11 mouse cellular contexts compared by ENCODE assay signal in the genomic region with DNA sequence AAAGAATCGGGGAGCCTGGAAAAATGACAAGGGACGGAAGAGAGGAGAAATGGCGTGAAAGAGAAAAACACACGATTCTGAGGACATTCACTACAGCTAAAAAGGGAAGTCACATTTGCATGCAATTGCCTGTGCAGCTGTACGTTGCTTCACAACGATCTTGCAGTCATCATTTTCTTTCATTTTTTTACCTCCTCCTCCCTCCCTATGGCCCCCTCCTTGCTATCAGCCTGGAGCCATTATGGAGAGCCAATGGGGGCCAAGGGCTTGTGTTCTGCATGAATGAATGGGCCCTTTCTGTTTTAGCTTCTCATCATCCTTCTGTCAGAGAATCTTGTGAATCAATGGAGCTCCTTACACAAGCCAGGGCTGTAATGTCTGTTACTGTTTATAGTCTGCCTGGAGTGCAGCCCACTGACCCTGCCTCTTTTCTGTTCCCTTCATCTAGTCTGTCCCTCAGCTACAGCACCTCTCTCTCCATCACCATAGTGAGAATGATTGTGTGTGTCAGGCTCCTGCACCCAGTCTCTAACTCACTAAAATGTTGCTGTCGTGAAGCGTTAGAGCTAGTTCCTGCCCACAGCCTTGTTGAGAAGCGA. TPM values are rescaled to one million over a fixed set of nuclear protein-coding genes. Genes with fewer than 3 reads are reported as not detected.
A peak's percentile ranks its signal among the peaks of the same experiment; 100 is the strongest.
DNase-seq lines count a peak whose midpoint lies in the region; ATAC-seq and TF ChIP-seq lines count a peak whose summit lies in the region.
"Had no signal": no experiment of that assay in that cellular context is flagged by ENCODE, and none has a peak within 500 bp of the region (broad histone marks: within the 10 kb centered on the region; RNA-seq: fewer than 3 reads in every experiment).

No protein-coding gene starts in this region.

- intact Hi-C loops in left cerebral cortex, postnatal 4 days (cut with DNase I), result no loop called here

- no peaks in the 10 kb centered on the region for H3K9me3 ChIP-seq in heart, postnatal 0 days (replicated peaks; ENCODE audit: control insufficient read depth, low read length)
- H3K9me3 ChIP-seq in stomach, embryonic 14.5 days (ENCODE audit: control insufficient read depth, low read depth, low read length), result no peaks in the 10 kb centered on the region
- H3K9me3 ChIP-seq in stomach, postnatal 0 days (ENCODE audit: control insufficient read depth, low read length), result no peaks in the 10 kb centered on the region
- H3K9me3 ChIP-seq in forebrain, postnatal 0 days (ENCODE audit: low read length), result no peaks in the 10 kb centered on the region
- H3K9me3 ChIP-seq in neural tube, embryonic 15.5 days (replicated peaks), result no peaks in the 10 kb centered on the region
- H3K9me3 ChIP-seq: liver, embryonic 12.5 days had no signal

- peaks cover 27% of the 10 kb centered on the region for H3K4me1 ChIP-seq in heart, postnatal 0 days (ENCODE audit: control insufficient read depth, insufficient read depth)
- peaks cover 44% of the 10 kb centered on the region for H3K4me1 ChIP-seq in stomach, embryonic 14.5 days (ENCODE audit: control insufficient read depth, insufficient read depth, low read length)
- H3K4me1 ChIP-seq in stomach, postnatal 0 days (replicated peaks; ENCODE audit: control insufficient read depth, insufficient read depth), result peaks cover 3% of the 10 kb centered on the region; the same call in 1 of the 2 replicates
- no peaks in the 10 kb centered on the region; the same call in 1 of the 2 replicates for H3K4me1 ChIP-seq in forebrain, postnatal 0 days (ENCODE audit: insufficient read depth)
- peaks cover 31% of the 10 kb centered on the region for H3K4me1 ChIP-seq in neural tube, embryonic 15.5 days

- ATAC-seq in heart, postnatal 0 days (ENCODE audit: insufficient read depth, low read depth), result no peak
- 0 out of 2 replicates have a peak, but pooled peaks have one; percentile 4 for ATAC-seq in stomach, embryonic 14.5 days (ENCODE audit: insufficient number of reproducible peaks, insufficient read depth, low FRiP score, low read depth)
- ATAC-seq in stomach, postnatal 0 days (ENCODE audit: low FRiP score, low TSS enrichment), result no peak
- peak; percentile 85 for ATAC-seq in forebrain, postnatal 0 days
- peak; percentile 22; the same call in 1 of the 2 replicates for ATAC-seq in neural tube, embryonic 15.5 days (ENCODE audit: low FRiP score)
- ATAC-seq: liver, embryonic 12.5 days had no signal

- no peaks in the 10 kb centered on the region for H3K36me3 ChIP-seq in heart, postnatal 0 days (replicated peaks; ENCODE audit: control insufficient read depth, insufficient read depth, low read length)
- no peaks in the 10 kb centered on the region for H3K36me3 ChIP-seq in stomach, embryonic 14.5 days (ENCODE audit: control insufficient read depth, insufficient read depth, low read length)
- H3K36me3 ChIP-seq in stomach, postnatal 0 days (ENCODE audit: control insufficient read depth, insufficient read depth, low read length), result no peaks in the 10 kb centered on the region
- no peaks in the 10 kb centered on the region for H3K36me3 ChIP-seq in forebrain, postnatal 0 days (ENCODE audit: insufficient read depth)
- H3K36me3 ChIP-seq in neural tube, embryonic 15.5 days, result no peaks in the 10 kb centered on the region
- H3K36me3 ChIP-seq: liver, embryonic 12.5 days had no signal

- 64% methylated on average over 9 of the region's 9 CpGs for WGBS in heart, postnatal 0 days
- WGBS in stomach, embryonic 14.5 days, result 55% methylated on average over 9 of the region's 9 CpGs
- 64% methylated on average over 9 of the region's 9 CpGs for WGBS in stomach, postnatal 0 days
- 45% methylated on average over 9 of the region's 9 CpGs for whole genome bisulfite sequencing in forebrain, postnatal 0 days
- 42% methylated on average over 9 of the region's 9 CpGs for WGBS in neural tube, embryonic 15.5 days

- no peak for DNase-seq in heart, postnatal 0 days (ENCODE audit: low spot score)
- DNase-seq in heart, adult 9 months (ENCODE audit: low spot score in 2 of 2), result no peak
- DNase-seq in stomach, postnatal 0 days (ENCODE audit: low spot score), result no peak
- DNase-seq in forebrain, postnatal 0 days, result peak; percentile 43
- no peak for DNase-seq in cerebellum, adult 11-12 months
- DNase-seq in left cerebral cortex, postnatal 4 days, result no peak
- DNase-seq: cerebellum, adult 11 months; heart, postnatal 4 days had no signal

- H3K27me3 ChIP-seq in heart, postnatal 0 days (ENCODE audit: control insufficient read depth, insufficient read depth, low read length), result 0 out of 2 replicates have a peak, but pooled peaks cover 3% of the 10 kb centered on the region
- no peaks in the 10 kb centered on the region for H3K27me3 ChIP-seq in stomach, embryonic 14.5 days (ENCODE audit: control insufficient read depth, insufficient read depth, low read length)
- no peaks in the 10 kb centered on the region for H3K27me3 ChIP-seq in stomach, postnatal 0 days (ENCODE audit: control insufficient read depth, insufficient read depth, low read length)
- H3K27me3 ChIP-seq in forebrain, postnatal 0 days (ENCODE audit: insufficient read depth, low read length), result peaks cover 35% of the 10 kb centered on the region
- peaks cover 42% of the 10 kb centered on the region for H3K27me3 ChIP-seq in neural tube, embryonic 15.5 days (replicated peaks)

- H3K27ac ChIP-seq in heart, postnatal 0 days (ENCODE audit: low read depth), result peak overlapping the region; percentile 67
- peak overlapping the region; percentile 63 for H3K27ac ChIP-seq in stomach, embryonic 14.5 days (ENCODE audit: low read length)
- H3K27ac ChIP-seq in stomach, postnatal 0 days (replicated peaks), result no peak overlapping the region
- peak overlapping the region; percentile 65 for H3K27ac ChIP-seq in forebrain, postnatal 0 days (ENCODE audit: low read depth, low read length)
- H3K27ac ChIP-seq in neural tube, embryonic 15.5 days (replicated peaks), result no peak overlapping the region
- H3K27ac ChIP-seq: liver, embryonic 12.5 days had no signal

- peak overlapping the region; percentile 7; the same call in 1 of the 2 replicates for H3K4me2 ChIP-seq in heart, postnatal 0 days (ENCODE audit: low read depth, low read length)
- H3K4me2 ChIP-seq in stomach, embryonic 14.5 days (replicated peaks; ENCODE audit: low read depth, low read length), result no peak overlapping the region
- H3K4me2 ChIP-seq in stomach, postnatal 0 days (replicated peaks; ENCODE audit: low read depth), result no peak overlapping the region
- 0 out of 2 replicates have a peak overlapping the region, but pooled peaks have one; percentile 21 for H3K4me2 ChIP-seq in forebrain, postnatal 0 days (ENCODE audit: low read depth)
- H3K4me2 ChIP-seq in neural tube, embryonic 15.5 days, result 0 out of 2 replicates have a peak overlapping the region, but pooled peaks have one; percentile 7
- H3K4me2 ChIP-seq: liver, embryonic 12.5 days had no signal

- no peak overlapping the region for H3K9ac ChIP-seq in heart, postnatal 0 days (replicated peaks; ENCODE audit: low read depth, low read length)
- no peak overlapping the region for H3K9ac ChIP-seq in stomach, embryonic 14.5 days (replicated peaks; ENCODE audit: low read depth, low read length)
- no peak overlapping the region for H3K9ac ChIP-seq in stomach, postnatal 0 days (ENCODE audit: low read length)
- H3K9ac ChIP-seq in forebrain, postnatal 0 days, result no peak overlapping the region
- H3K9ac ChIP-seq in neural tube, embryonic 15.5 days (replicated peaks), result no peak overlapping the region
- H3K9ac ChIP-seq: liver, embryonic 12.5 days had no signal

- no peak for TF ChIP-seq EP300 in heart, postnatal 0 days (IDR thresholded peaks at IDR 0.05; ENCODE audit: low read depth)
- no peak for TF ChIP-seq EP300 in stomach, postnatal 0 days (optimal IDR thresholded peaks at IDR 0.05)

- no peak for TF ChIP-seq CTCF in heart, postnatal 0 days (IDR thresholded peaks at IDR 0.05; ENCODE audit: low read depth)
- TF ChIP-seq CTCF in stomach, postnatal 0 days (IDR thresholded peaks at IDR 0.05; ENCODE audit: low read depth), result no peak
- TF ChIP-seq CTCF in forebrain, postnatal 0 days (IDR thresholded peaks at IDR 0.05; ENCODE audit: low read depth), result no peak

- H3K4me3 ChIP-seq in heart, postnatal 0 days (ENCODE audit: low read depth, low read length), result no peak overlapping the region
- H3K4me3 ChIP-seq in stomach, embryonic 14.5 days (ENCODE audit: low read depth, low read length), result no peak overlapping the region
- H3K4me3 ChIP-seq in stomach, postnatal 0 days (ENCODE audit: low read depth, low read length), result no peak overlapping the region
- H3K4me3 ChIP-seq in forebrain, postnatal 0 days (ENCODE audit: low read depth, low read length), result no peak overlapping the region
- H3K4me3 ChIP-seq in neural tube, embryonic 15.5 days (replicated peaks), result no peak overlapping the region
- H3K4me3 ChIP-seq: liver, embryonic 12.5 days had no signal

RNA-seq across cellular contexts. Expression of a gene that starts 32.2 kb away (rescaled TPM):
- 55.8 and 72.7 TPM in 2 replicates for total RNA-seq in heart, postnatal 0 days (2014; rRNA removed; ENCODE audit: low replicate concordance)
- polyA plus RNA-seq in heart, postnatal 0 days (2015; fragmentation: Nextera tagmentation; extraction: Ambion mirVana), result 31.6 and 34.3 TPM in 2 replicates
- polyA plus RNA-seq in stomach, embryonic 14.5 days (2014; fragmentation: Nextera tagmentation; extraction: Ambion mirVana), result 40.9 and 41.7 TPM in 2 replicates
- polyA plus RNA-seq in stomach, postnatal 0 days (2015; fragmentation: Nextera tagmentation; extraction: Ambion mirVana), result 8.8 and 9.9 TPM in 2 replicates
- 17.2 and 21.2 TPM in 2 replicates for total RNA-seq in forebrain, postnatal 0 days (2014; rRNA removed)
- 9.6 and 12.3 TPM in 2 replicates for polyA plus RNA-seq in forebrain, postnatal 0 days (2015; fragmentation: Nextera tagmentation; extraction: Ambion mirVana)
- 17.6 and 34.5 TPM in 2 replicates for polyA plus RNA-seq in neural tube, embryonic 15.5 days (2015; fragmentation: Nextera tagmentation; extraction: Ambion mirVana)
- 10 to 100 TPM; 26.5 to 27.2 TPM for total RNA-seq in left cerebral cortex, postnatal 4 days (2021)

Comparison
In these comparisons a context has a peak if more than half of its experiments do, and no peak if none do; other contexts are left out.
1. ATAC-seq: peak in stomach, embryonic 14.5 days (single experiment), forebrain, postnatal 0 days (single experiment) and neural tube, embryonic 15.5 days (single experiment); none in heart, postnatal 0 days (single experiment) and stomach, postnatal 0 days (single experiment).
2. H3K27ac ChIP-seq: peak in heart, postnatal 0 days (single experiment), stomach, embryonic 14.5 days (single experiment) and forebrain, postnatal 0 days (single experiment); none in stomach, postnatal 0 days (single experiment) and neural tube, embryonic 15.5 days (single experiment).
3. H3K4me2 ChIP-seq: peak in heart, postnatal 0 days (single experiment), forebrain, postnatal 0 days (single experiment) and neural tube, embryonic 15.5 days (single experiment); none in stomach, embryonic 14.5 days (single experiment) and stomach, postnatal 0 days (single experiment).